Mouse (Mus musculus) hindbrain, embryonic 11.5 days (tissue): ENCODE measurements around the gene Bcl2l14. TPM values are rescaled to one million over a fixed set of nuclear protein-coding genes. Genes with fewer than 3 reads are reported as not detected.

Experiments used
- ATAC-seq: fragments of 200-750 bp; cut with Nextera tagmentation; 2 replicates; pipeline ENCODE4 v1.8.0; 2017; ENCODE audit warnings: mild to moderate bottlenecking, moderate TSS enrichment, moderate library complexity; ENCODE audit not compliant: low FRiP score
- DNase-seq: peaks from one replicate; pipeline ENCODE4 v3.0.0-alpha.2; 2015; ENCODE audit warnings: low spot score
- H3K27ac ChIP-seq: fragments of 300-500 bp; sonication (generic); 2 replicates; pipeline ENCODE4 v1.5.1; 2014; ENCODE audit warnings: mild to moderate bottlenecking, low read depth, low read length
- H3K27me3 ChIP-seq: fragments of 300-500 bp; sonication (generic); 2 replicates; pipeline ENCODE4 v1.6.1; 2014; ENCODE audit warnings: mild to moderate bottlenecking, low read length, moderate library complexity, mixed read lengths; ENCODE audit not compliant: control insufficient read depth, insufficient read depth
- H3K36me3 ChIP-seq: fragments of 300-500 bp; sonication (generic); 2 replicates; pipeline ENCODE4 v1.6.1; 2014; ENCODE audit warnings: mild to moderate bottlenecking, low read length, moderate library complexity, mixed read lengths; ENCODE audit not compliant: control insufficient read depth, insufficient read depth
- H3K4me1 ChIP-seq: fragments of 300-500 bp; sonication (generic); replicated peaks from 2 replicates; pipeline ENCODE4 v1.6.1; 2014; ENCODE audit warnings: low read length, mixed read lengths; ENCODE audit not compliant: control insufficient read depth, insufficient read depth
- H3K4me2 ChIP-seq: fragments of 300-500 bp; sonication (generic); replicated peaks from 2 replicates; pipeline ENCODE4 v1.6.1; 2014; ENCODE audit warnings: mild to moderate bottlenecking, low read depth, low read length
- H3K4me3 ChIP-seq: fragments of 300-500 bp; sonication (generic); 2 replicates; pipeline ENCODE4 v1.5.1; 2014; ENCODE audit warnings: low read depth, low read length
- H3K9ac ChIP-seq: fragments of 300-500 bp; sonication (generic); 2 replicates; pipeline ENCODE4 v1.6.1; 2014; ENCODE audit warnings: low read depth, low read length
- H3K9me3 ChIP-seq: fragments of 300-500 bp; sonication (generic); 2 replicates; pipeline ENCODE4 v1.6.1; 2016; ENCODE audit warnings: low read length; ENCODE audit not compliant: control insufficient read depth
- WGBS: fragments of 180-500 bp; shearing (Covaris S2); extraction: QIAGEN DNeasy Blood & Tissue Kit; methylation state at CpG from one replicate; pipeline ENCODE4 v1.1.7; 2014; 5-methylcytosine and 5-hydroxymethylcytosine counted together
- polyA plus RNA-seq: library from polyadenylated mRNA; unstranded; fragments of >200 nt; fragmentation: Nextera tagmentation; extraction: Ambion mirVana; gene quantifications from 2 replicates; pipeline ENCODE4 v1.2.1, GENCODE M21; 2014

Gene Bcl2l14
- polyA plus RNA-seq, 1 experiment from 2014 or later: 0.17 TPM

DNA sequence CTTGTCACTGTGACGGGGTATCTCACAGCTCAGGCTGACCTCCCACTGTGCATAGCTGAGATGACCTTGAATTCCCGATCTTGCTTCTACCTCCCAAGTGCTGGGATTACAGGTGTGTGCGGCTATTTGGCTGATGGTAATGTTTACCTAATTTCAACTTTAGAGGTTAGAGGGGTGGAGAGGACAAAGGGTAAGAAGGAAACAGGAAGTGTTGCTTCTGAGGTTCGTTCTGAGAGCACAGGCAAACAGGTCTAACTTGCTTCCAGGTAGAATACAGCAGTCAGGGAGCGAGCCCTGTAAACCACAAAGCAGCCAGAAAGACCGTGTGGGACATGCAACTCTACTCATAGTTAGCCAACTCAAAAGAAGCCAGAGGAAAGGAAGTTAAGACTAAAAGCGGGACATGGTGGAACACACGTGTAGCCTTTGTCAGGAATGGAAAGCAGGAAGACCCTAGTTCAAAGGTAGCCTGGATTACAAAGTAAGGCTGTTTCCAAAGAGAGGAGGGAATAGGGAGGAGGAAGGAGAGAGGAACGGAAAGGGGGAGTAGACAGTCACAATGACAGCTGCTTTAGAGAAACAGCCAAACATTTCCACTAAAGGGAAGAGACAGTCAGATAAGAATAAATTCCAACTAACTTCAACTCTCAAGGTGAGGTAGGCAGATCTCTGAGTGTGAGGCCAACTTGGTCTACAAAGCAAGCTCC is 47.2 kb downstream of the Bcl2l14 start:
- ATAC-seq: no peak
- no peak overlapping the region for H3K27ac ChIP-seq
- DNase-seq: no peak
- H3K9me3 ChIP-seq: no peaks in the 10 kb centered on the region
- no peak overlapping the region for H3K4me2 ChIP-seq
- no peak overlapping the region for H3K9ac ChIP-seq
- H3K27me3 ChIP-seq: no peaks in the 10 kb centered on the region
- peaks cover 3% of the 10 kb centered on the region; the same call in 1 of the 2 replicates for H3K36me3 ChIP-seq
- H3K4me1 ChIP-seq: 0 out of 2 replicates have a peak, but pooled peaks cover 3% of the 10 kb centered on the region
- WGBS: 79% methylated on average over 9 of the region's 9 CpGs
- no peak overlapping the region for H3K4me3 ChIP-seq

DNA sequence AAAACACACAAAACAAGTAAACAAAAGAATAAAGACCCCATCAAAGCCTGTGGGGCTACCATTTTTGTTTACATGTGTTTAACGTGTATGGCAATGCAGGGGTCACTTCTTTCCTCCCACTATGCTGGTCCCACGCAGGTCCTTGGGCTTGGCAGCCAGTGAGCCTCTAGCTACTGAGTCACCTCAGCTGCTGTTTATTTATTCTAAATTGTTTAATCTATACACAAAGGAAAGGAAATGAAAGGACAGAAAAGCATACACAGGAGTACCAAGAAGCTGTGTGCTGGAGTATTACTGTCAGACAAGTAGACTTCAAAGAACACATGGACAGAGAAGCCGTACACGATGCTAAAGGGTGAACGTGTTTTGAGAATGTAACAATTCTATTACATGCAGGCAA is 47.8 kb downstream of the Bcl2l14 start:
- 84% methylated on average over 5 of the region's 5 CpGs for WGBS
- Histone ChIP-seq H3K4me1 (0 out of 2 replicates have a peak, but pooled peaks cover 3% of the 10 kb centered on the region), H3K27me3 (no peaks in the 10 kb centered on the region), H3K9me3 (no peaks in the 10 kb centered on the region), H3K36me3 (peaks cover 3% of the 10 kb centered on the region; the same call in 1 of the 2 replicates), H3K27ac (no peak overlapping the region), H3K4me3 (no peak overlapping the region), H3K9ac (no peak overlapping the region), H3K4me2 (no peak overlapping the region)
- ATAC-seq (no peak), DNase-seq (no peak)

DNA sequence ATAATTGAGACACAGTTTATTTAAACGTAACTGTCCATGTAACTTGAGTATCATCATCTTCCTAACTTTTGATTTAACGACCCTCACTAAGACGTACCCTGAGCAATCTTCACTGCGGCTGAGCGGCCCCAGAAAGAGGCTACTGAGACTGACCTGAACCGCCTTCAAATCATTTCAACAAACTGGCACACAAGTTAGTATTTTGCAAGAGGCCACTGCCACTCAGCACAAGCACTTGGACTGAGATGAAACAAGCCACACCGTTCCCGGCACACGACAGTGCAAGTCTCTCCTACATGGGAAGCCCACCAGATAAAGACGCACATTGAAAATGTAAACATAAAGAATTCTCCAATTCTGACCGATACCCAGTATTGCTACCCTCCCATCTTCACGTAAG is 52.3 kb downstream of the Bcl2l14 start:
- H3K4me2 ChIP-seq: no peak overlapping the region
- H3K27ac ChIP-seq: no peak overlapping the region
- 92% methylated on average over 12 of the region's 12 CpGs for WGBS
- H3K36me3 ChIP-seq: peaks cover 3% of the 10 kb centered on the region; the same call in 1 of the 2 replicates
- no peaks in the 10 kb centered on the region for H3K27me3 ChIP-seq
- no peaks in the 10 kb centered on the region for H3K4me1 ChIP-seq
- no peak overlapping the region for H3K4me3 ChIP-seq
- ATAC-seq (no peak), DNase-seq (no peak)
- H3K9me3 ChIP-seq: no peaks in the 10 kb centered on the region
- H3K9ac ChIP-seq: no peak overlapping the region

DNA sequence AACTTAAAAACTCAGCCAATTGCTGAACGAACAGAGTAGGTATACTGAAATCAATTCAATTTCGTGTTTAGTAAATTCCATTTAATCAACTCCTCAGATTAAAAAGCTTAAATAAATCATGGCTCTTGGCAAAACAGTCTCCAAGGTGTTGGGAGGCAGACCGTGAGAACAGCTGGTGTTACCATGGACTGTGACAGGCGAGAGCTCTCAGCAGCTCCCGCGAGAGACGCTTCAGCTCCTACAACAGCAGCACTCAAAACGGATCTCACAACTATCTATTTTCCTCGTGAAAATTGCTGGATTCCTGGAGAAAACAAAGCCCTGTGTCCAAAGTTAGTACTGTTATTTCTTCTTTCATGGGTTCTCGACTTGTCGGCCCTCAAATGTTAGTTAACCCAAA is 53.8 kb downstream of the Bcl2l14 start:
- H3K4me1 ChIP-seq: no peaks in the 10 kb centered on the region
- H3K9me3 ChIP-seq: no peaks in the 10 kb centered on the region
- no peak overlapping the region for H3K4me3 ChIP-seq
- peaks cover 8% of the 10 kb centered on the region; the same call in 1 of the 2 replicates for H3K36me3 ChIP-seq
- H3K4me2 ChIP-seq: no peak overlapping the region
- no peak overlapping the region for H3K27ac ChIP-seq
- WGBS: 77% methylated on average over 11 of the region's 11 CpGs
- no peaks in the 10 kb centered on the region for H3K27me3 ChIP-seq
- H3K9ac ChIP-seq: no peak overlapping the region
- no peak for DNase-seq
- ATAC-seq: no peak

DNA sequence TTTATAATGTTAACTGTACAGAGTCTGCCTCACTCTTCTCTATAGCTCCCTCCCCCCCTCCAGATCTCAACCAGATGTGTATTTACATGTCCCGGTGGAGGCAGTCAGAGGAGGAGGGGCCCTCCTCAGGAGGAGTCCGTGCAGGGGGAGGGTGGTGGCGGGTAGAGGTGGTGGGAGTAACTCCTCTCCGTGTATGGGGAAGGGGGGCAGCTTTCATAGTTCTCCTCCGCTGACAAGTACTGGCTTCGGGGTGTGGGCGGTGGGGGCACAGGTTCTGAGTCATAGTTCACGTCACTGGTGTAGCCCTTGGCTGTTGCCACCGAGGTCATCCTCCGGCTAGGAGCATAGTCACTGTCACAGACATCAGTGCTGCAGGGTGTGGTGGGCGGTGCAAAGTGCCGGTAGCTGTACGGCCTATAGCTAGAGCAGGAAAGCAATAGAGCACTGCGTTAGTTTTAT is 54.6 kb downstream of the Bcl2l14 start:
- no peak overlapping the region for H3K4me3 ChIP-seq
- 58% methylated on average over 14 of the region's 14 CpGs for WGBS
- ATAC-seq (peak; percentile 74), DNase-seq (peak; percentile 35)
- no peaks in the 10 kb centered on the region for H3K4me1 ChIP-seq
- H3K9me3 ChIP-seq: no peaks in the 10 kb centered on the region
- no peak overlapping the region for H3K4me2 ChIP-seq
- H3K36me3 ChIP-seq: peaks cover 5% of the 10 kb centered on the region; the same call in 1 of the 2 replicates
- no peak overlapping the region for H3K27ac ChIP-seq
- H3K9ac ChIP-seq: no peak overlapping the region
- no peaks in the 10 kb centered on the region for H3K27me3 ChIP-seq

DNA sequence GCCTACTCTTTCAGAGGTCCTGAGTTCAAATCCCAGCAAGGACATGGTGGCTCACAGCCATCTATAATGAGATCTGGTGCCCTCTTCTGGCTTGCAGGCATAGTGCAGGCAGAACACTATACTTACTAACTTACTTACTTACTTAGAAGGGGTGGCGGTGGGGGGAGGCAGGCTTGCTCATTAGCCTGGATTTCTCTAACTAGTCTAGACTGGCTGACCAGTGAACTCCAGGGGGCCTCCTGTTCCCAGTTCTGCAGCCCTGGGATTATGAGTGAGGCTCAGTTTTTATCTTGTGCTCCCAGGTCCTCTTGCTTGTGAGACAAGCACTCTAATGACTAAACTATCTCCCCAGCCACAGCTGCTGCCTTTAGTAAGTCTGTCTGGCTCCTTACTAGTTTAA is 58.0 kb downstream of the Bcl2l14 start:
- no peaks in the 10 kb centered on the region for H3K4me1 ChIP-seq
- H3K9me3 ChIP-seq: no peaks in the 10 kb centered on the region
- H3K27me3 ChIP-seq: no peaks in the 10 kb centered on the region
- DNase-seq (peak; percentile 25), ATAC-seq (no peak)
- H3K9ac ChIP-seq: no peak overlapping the region
- H3K4me2 ChIP-seq: no peak overlapping the region
- no peak overlapping the region for H3K27ac ChIP-seq
- peaks cover 5% of the 10 kb centered on the region; the same call in 1 of the 2 replicates for H3K36me3 ChIP-seq
- 100% methylated on average over 1 of the region's 1 CpGs for WGBS
- H3K4me3 ChIP-seq: no peak overlapping the region

DNA sequence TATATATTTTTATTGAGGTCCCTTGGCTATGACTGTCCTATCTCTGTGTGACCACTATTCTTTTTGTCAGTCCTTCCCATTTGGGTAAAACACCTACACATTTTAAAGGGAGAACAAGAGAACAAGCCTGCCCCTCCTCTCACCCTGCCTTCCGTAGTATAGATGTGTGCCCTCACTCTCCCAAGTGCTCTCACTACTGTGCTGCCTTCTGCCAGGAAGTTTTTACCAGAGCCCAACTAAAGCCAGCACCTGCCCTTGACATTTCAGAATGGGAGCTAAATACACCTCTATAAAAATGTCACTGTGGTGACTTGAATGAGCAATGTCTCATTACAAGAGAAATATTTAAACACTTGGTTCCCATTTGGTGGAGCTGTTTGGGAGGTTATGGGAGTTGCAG is 62.3 kb downstream of the Bcl2l14 start:
- WGBS: 81% methylated on average over 1 of the region's 1 CpGs
- Histone ChIP-seq H3K4me3 (no peak overlapping the region), H3K9me3 (no peaks in the 10 kb centered on the region), H3K27me3 (no peaks in the 10 kb centered on the region), H3K9ac (no peak overlapping the region), H3K4me1 (no peaks in the 10 kb centered on the region), H3K27ac (no peak overlapping the region), H3K36me3 (peaks cover 5% of the 10 kb centered on the region; the same call in 1 of the 2 replicates), H3K4me2 (no peak overlapping the region)
- DNase-seq (no peak), ATAC-seq (no peak)

DNA sequence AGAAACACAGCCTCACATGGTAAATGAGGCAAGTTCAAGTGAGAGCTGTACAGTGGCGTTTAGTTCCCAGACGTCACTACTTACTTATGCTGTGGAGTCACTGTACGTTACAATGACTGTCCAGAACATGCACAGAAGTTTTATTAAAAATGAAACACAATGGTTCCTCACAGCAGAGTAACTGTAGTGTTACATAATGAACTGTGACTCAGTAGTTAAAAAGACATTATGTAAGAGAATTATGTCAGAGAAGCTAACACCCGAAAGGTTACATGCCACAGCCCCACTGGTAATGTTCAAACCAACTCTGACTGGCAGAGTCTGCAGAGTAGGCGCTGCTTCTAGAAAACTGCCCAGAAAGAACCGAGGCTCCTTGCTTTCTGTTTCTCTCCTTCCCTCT is 65.1 kb downstream of the Bcl2l14 start:
- Histone ChIP-seq H3K4me2 (no peak overlapping the region), H3K27me3 (no peaks in the 10 kb centered on the region), H3K4me3 (no peak overlapping the region), H3K4me1 (no peaks in the 10 kb centered on the region), H3K27ac (no peak overlapping the region), H3K9ac (no peak overlapping the region), H3K36me3 (no peaks in the 10 kb centered on the region), H3K9me3 (no peaks in the 10 kb centered on the region)
- no peak for ATAC-seq
- 93% methylated on average over 6 of the region's 6 CpGs for WGBS
- no peak for DNase-seq

DNA sequence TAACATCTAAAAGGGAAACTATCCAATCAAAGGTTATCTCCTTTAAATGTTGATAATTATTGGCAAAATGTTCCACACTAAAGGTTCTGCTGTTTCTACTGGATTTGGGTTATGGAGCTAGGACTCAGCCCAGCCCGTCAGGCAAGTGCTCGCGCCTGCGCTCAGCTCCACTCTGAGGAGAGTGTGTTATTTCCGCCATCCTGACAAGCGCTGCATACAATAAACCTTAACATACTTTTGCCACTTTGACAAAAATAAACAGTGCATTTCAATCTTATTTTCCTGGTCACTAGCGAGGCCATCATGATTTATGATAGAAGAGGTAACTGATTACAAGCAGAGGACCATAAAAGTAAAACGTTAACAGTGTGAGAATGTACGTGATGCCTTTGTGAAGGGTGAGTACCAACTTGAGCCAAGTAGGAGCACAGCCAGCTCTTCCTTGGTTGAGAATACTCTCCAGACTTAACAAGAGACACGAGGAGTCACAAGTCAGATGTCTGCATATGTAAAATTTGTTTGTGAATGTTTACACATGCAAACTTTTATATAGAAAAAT is 70.6 kb downstream of the Bcl2l14 start:
- Histone ChIP-seq H3K36me3 (no peaks in the 10 kb centered on the region), H3K9ac (no peak overlapping the region), H3K4me1 (no peaks in the 10 kb centered on the region), H3K4me3 (no peak overlapping the region), H3K27ac (no peak overlapping the region), H3K9me3 (no peaks in the 10 kb centered on the region), H3K27me3 (no peaks in the 10 kb centered on the region), H3K4me2 (no peak overlapping the region)
- DNase-seq (no peak), ATAC-seq (no peak)
- WGBS: 93% methylated on average over 10 of the region's 10 CpGs
